Mouse (Mus musculus) bone marrow macrophage, adult 2 months (primary cell): Measurements from ENCODE around the gene Stat2.
"Not testable (repeated sequence)": the region's sequence is repeated elsewhere in the genome, so short reads cannot be mapped to it uniquely, and the experiment has no call there.

Experiments used
- CTCF ChIP-seq: IDR thresholded peaks from 2 replicates; pipeline ENCODE4 v1.5.1; 2012; ENCODE audit warnings: low read depth, mild to moderate bottlenecking, low read length, moderate library complexity
- POLR2A ChIP-seq: IDR thresholded peaks from 2 replicates; pipeline ENCODE4 v1.6.1; 2012; ENCODE audit warnings: mild to moderate bottlenecking, low read depth, low read length, borderline replicate concordance

DNA sequence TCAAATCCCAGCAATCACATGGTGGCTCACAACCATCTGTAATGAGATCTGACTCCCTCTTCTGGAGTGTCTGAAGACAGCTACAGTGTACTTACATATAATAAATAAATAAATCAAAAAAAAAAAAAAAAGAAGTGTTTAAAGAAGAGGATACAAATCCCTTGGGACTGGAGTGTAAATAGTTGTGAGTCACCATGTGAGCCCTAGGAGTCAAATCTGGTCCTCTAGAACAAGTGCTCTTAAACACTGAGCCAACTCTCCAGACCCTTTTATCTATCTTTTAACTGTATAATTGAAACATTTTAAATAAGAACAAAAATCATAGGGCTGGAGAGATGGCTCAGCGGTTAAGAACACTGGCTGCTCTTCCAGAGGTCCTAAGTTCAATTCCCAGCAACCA is 5.0 kb downstream of the Stat2 start:
- TF ChIP-seq CTCF, POLR2A: not testable (repeated sequence)
